Mouse (Mus musculus): ENCODE results near the gene Paqr8.
"Not testable (repeated sequence)": the region's sequence is repeated elsewhere in the genome, so short reads cannot be mapped to it uniquely, and the experiment has no call there.

The Paqr8 gene

DNA sequence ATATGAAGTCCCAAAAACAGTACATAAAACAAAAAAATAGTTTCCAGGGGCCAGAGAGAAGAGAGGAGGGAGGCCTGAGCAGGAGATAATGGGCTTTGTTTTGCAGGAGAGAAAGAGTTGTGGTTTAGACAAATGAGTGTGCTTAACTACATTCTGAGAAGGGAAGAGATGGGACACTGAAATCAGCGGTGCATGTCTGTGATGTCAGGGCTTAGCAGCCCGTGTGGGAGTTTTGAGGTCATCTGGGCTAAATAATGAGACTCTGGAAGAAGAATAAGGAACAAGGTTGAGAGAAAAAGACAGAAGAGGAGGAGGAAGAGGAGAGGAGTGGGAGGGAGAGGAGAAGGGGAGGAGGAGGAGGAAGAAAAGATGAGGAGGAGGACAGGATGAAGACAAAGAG, 21.7 kb downstream of the Paqr8 start:
- DNase-seq (ENCODE audit: low spot score in 2 of 2) = no peak

DNA sequence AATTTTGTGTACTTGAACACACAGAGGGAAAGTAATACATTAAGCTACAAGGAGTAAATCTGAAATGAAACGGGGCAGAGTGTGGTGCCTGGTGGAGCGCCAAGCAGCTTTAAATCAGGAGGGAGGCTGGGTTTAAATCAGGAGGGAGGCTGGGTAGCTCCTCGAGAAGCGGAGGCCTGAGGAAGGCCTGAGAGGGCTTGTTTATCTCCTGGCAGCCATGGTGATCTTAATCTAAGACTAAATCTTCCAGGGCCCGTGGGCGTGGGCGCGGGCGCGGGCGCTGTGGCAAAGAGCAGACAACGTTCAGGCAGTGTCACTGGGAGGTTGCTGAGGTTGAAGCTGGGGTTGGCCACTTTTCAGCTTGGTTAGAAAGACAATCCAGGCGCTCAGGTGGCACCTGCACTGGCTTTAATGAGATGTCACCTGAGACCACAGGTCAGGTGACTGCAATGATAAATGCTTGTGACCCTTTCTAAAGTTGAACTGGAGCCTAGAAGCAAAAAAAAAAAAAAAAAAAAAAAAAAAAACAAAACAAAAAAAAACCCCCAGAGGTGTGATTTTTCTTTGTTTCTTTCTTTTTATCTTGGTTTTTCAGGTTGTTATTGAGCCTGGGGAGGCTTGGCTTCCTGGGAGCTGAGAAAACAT, 22.2 kb downstream of the Paqr8 start:
- no peak for DNase-seq (ENCODE audit: low spot score in 2 of 2)

DNA sequence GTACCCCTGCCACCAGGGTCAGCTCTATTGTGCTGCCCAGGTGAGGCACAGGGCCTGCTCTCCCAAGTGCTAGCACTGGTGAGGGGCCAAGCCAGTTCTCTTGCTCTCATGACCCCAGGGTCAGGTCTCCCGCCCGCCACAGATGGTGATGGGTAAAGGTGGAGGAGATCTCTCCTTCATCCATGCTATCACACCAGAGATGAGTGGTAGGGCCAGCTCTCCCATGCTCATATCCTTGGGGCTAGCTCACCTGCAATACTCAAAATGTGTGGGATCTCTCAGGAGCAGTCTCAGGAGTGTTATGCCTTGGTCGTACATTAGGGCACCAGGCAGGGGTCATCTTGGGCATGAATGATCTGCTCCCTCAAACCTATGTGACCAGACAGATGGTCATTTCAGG, 24.4 kb downstream of the Paqr8 start:
- DNase-seq (ENCODE audit: low spot score in 2 of 2) = no peak

DNA sequence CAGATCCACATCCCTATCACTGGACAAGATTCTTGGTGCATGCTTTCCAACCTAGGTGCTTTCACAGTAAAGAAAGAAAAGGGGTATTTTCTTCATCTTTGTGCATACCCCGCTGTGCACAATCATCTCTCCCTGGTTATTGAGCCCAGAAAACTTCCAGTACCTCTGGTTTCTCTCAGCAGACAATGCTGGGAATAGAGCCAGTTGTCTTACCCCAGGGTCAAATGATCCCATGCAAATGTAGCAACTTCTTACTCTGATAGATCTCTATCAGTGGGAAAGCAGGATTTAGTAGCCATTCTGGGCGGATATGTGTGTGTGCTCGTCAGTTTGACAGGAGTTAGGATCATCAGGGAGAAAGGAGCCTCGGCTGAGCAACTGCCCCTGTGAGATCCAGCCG, 25.2 kb downstream of the Paqr8 start:
- DNase-seq (ENCODE audit: low spot score in 2 of 2) = no peak

DNA sequence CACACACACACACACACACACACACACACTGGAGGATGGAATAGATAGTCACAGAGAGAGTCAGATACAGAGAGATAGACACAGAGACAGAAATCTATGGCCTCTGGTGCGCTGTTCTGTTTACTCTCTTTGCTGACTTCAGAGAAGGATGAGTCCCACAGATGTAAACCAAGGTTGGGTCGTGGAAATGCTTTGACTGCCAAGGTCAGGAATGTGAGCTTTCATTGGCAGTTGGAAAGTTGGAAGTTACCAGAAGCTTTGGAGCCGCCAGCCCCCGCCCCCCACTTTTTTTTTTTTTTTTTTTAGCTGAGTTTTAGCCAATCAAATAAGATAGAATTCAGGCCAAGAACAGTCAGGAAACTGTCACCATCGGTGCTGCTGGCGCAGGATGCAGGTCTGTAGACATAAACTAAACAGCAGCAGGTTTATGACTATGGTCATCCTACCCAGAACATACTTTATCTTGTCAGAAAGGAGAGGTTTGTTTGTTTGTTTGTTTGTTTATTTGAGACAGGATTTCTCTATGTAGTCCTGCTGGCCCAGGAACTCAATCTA, 27.2 kb downstream of the Paqr8 start:
- no peak for DNase-seq (ENCODE audit: low spot score in 2 of 2)

DNA sequence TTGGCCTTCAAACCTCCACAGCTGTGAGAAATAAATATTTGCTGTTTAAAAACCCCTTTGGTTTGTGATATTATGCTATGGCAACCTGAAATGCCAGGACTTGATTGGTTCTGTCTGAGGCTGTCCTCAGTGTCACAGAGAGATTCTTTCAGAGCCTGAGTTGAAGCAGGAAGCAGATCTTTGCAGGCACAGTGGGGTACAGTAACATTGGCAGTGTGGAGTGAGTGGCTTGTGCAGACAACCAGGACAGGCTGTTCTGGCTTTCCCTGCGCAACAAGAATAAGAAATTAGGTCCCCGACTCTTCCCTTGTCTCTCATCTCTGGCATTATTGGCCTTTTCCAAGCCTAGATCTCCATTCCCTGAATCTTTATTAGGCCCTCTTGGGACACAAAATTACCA, 29.3 kb downstream of the Paqr8 start:
- no peak for DNase-seq (ENCODE audit: low spot score in 2 of 2)

DNA sequence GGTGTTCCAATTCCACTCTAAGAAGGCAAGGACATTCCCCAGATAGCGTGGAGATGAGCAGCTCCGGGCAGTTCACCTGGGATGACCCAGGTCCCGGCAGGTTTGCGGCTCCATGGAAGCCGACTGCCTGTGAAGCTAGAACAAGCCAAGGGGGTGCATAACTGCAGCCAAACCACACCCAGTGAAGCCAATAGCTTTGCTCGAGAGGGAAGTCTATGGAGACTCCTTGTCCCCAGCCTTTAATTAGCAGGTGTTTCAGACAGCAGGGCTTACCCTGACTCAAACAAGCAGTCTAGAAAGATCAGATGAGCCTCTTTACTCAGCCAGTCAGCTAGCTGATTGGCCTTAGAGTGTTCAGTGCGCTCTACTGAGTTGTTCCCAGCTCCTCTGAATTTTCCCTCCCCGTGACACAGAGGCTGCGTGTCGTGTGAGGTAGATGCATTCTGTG, 30.7 kb downstream of the Paqr8 start:
- DNase-seq (ENCODE audit: low spot score in 2 of 2) = no peak

DNA sequence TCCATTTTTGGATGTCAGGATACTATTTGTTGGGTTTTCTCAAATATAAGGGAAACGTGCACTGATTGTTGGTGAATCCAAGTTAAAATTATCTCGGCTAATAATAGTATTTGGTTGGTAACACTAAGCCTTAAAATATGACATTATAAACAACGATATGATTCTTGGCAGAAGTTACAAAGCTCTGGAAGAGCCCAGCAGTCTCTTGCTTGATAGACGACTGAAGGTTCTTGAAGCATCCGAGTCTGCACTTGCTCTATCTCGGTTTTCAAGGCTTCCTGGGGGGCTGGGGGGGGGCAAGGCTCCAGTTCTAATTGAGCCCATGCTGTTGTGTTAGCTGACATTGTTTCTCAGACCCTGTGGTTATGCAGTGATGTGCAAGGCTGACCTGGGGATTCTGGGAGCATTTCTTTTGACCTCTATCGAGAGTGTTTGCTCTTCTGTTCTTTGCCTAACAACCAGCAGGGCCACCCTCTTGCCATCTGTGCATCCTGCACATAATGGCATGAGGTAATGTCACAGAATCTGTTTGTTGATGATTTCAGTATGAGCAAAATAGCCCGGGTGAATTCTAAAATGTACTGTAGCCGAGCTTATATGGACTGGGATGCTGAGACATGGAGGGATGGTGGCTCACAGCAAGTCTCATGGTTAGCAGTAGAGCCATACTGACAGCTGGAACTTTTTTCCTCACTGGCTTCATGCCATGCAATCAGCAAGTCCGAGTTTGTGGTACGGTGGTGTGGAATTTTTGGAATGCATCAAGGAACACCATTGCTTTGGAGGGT, 32.4 kb downstream of the Paqr8 start:
- no peak for DNase-seq (ENCODE audit: low spot score in 2 of 2)

DNA sequence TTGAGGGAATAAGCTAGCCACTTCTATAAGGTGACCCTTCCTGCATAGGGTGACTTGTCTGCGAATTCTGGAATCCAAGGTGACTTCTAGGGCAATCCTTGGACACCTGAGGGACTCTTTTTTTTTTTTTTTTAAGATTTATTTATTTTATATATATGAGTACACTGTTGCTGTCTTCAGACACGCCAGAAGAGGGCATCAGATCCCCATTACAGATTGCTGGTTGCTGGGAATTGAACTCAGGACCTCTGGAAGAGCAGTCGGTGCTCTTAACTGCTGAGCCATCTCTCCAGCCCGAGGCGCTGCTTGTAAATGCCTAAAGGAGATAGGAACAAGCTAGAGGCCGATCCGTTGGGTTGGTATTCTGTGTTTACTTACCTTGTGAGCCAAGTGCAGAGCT, 34.9 kb downstream of the Paqr8 start:
- not testable (repeated sequence) for DNase-seq (ENCODE audit: low spot score in 2 of 2)

DNA sequence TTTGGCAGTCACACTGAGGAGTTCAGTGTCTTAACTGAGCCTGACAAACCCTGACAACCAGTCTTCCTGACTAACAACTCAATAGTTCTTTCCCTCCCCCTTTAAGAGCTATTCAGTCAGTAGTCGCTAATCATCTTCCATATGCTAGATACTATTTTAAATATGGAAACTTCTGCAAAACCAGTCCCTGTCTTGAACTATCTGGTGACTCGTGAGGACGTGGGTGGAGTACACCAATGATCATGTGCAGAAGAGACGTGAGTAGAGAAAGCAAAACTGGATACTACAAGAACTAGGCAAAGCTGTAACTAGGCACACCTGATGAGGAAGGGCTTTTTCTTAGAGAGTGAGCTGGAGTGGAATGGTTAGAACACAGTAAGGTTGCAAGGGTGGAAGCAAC, 35.5 kb downstream of the Paqr8 start:
- DNase-seq (ENCODE audit: low spot score in 2 of 2) = no peak

DNA sequence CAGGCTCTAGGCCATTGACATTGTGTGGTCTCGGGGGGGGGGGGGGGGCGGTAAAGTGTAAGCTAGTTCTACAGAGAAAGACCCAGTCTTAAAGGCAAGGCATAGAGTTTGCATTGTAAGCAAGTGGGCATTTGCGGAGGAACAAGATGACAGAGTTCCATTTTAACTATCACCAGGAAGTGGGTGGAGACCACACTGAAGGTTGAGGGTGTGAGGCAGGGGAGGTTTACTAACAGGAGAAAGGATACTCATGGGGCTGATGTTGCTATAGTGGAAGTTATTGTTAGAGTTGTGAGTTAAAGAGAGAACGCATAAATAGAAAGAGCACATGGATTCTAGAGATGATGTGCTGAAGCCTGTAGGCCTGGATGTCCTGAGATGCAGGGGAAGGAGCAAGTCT, 36.0 kb downstream of the Paqr8 start:
- DNase-seq (ENCODE audit: low spot score in 2 of 2) = no peak

DNA sequence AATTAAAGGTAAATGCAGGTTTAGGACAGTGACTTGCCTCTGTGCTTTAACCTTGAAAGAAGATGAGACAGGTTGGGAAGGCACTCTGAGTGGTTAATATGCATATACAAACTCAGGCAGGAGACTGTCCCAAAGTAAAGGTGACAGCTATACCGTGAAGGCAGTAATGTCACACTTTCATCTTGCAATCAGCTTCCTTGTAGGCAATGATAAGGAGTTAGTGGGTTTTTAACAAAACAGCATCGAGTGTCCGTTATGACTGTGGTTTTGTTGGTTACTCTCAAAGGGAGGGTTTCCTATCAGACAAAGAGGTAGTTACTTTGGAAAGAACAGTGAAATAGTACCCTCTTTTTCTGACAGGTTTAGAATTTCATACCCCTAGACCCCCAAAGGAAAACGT, 38.1 kb downstream of the Paqr8 start:
- DNase-seq (ENCODE audit: low spot score in 2 of 2) = no peak

DNA sequence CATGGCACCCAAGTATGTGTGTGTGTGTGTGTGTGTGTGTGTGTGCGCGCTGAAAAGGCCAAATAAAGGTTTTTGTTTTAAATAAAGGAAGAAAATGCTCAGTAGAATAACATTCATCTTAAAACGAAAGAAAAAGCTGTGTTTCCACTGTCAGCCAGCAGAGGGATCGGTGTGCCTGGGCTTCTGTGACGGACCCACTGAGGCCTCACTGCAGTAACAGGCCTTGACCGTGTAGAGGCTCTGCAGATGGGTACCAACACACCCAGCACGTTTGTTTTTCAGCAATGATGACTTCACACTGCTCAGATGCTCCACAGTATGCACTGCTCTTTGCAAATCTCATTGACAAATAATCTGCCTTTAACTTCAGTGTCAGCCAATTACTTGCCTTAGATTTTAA, 43.1 kb downstream of the Paqr8 start:
- peak; percentile 32 to 64 for DNase-seq (ENCODE audit: low spot score in 2 of 2)

DNA sequence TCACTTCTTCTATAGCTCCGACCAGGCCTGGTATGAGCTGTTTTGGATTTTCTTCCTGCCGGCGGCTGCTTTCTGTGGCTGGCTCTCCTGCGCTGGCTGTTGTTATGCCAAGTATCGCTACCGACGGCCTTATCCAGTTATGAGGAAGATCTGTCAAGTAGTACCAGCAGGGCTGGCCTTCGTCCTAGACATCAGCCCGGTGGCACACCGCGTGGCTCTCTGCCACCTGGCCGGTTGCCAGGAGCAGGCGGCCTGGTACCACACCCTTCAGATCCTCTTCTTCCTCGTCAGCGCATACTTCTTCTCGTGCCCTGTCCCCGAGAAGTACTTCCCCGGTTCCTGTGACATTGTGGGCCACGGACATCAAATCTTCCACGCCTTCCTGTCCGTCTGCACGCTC, 44.7 kb downstream of the Paqr8 start:
- no peak for DNase-seq (ENCODE audit: low spot score in 2 of 2)

DNA sequence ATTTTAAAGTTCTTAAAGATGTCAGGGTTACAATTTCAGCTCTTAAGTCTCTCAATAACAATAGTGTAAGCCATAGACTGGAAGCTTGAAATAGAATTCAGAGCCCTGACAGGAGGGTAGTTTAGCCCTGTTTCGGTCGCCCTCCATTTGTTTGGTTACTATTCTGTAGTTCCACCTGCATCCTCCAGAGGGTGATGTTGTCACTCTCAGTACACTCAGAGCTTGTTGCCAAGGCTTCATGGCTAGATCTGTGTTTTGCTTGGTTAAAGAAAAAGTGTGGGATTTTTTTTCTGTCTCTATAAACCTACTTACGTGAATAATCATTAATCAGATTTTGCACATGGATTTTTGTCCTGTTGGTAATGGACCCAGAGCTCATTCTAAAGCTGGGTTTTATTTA, 48.6 kb downstream of the Paqr8 start:
- no peak for DNase-seq (ENCODE audit: low spot score in 2 of 2)

DNA sequence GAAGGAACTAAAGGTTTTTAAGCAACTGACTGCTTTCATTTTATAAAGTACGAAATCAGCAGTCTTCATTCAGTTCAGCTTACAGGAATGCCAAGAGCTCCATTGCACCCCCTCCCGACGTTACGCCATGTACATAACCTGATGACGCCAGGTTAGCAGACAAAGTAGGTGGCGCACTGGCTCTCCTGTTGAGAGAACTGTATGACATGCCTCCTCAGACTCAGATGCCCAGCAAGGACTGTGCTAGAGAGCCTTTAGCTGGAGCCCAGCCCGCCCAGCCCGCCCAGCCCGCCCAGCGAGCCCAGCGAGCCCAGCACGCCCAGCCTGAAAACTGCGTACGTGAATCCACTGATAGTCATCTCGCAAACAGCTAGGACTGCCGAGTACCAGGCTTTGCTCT, 49.7 kb downstream of the Paqr8 start:
- no peak for DNase-seq (ENCODE audit: low spot score in 2 of 2)

DNA sequence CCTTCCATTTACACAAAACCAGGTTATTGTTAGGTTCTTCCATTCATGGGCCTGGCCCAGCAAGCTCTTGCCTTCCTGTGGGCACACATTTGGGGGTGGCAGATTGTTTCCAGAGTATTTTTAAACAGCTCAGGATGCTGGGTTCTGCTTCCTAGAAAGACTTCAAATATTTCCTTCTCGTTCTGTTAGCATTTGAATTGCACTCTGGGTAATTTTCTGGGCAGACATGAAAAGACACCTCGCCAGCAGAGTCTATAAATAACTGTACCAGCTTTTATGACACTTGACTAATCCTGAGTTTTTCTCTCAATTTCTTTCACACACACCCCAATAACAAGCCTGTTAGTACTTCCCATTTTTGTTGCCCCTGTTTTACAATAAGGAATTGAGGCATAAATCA, 50.9 kb downstream of the Paqr8 start:
- DNase-seq (ENCODE audit: low spot score in 2 of 2) = no peak

DNA sequence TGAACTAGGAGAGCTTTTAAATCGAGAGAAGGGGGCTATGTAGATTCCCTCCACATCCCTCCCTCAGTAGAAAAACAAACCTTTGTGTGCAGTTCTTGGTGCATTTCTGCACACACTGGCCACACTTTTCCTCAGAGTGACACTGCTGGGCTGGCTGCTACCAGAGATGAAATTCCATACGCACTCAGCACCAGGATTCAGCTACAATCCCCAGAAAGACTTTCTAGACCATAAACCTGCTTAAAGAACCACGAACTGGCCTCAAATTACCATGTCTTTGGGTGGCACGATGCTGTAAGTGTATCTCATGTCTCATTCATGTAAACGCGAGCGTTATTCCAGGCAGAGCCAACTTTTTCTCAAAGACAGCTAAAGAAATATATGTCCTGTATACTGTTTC, 51.5 kb downstream of the Paqr8 start:
- DNase-seq (ENCODE audit: low spot score in 2 of 2) = no peak

DNA sequence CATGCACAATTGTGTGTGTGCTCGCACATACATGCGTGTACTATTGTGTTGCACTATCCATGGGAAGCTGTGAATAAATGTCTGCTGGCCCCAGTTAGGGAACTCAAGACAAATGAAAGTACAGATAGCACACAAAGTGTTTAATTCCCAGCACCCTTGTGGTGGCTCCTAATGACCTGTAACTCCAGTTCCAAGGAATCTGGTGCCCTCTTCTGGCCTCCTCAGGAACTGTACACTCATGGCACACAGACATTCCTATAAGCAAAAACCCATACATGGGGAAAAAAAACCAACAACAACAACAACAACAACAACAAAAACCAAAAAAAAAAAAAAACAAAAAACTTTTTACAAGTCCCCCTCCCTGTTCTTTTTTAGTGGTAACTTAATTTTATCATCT, 52.6 kb downstream of the Paqr8 start:
- DNase-seq (ENCODE audit: low spot score in 2 of 2) = no peak

DNA sequence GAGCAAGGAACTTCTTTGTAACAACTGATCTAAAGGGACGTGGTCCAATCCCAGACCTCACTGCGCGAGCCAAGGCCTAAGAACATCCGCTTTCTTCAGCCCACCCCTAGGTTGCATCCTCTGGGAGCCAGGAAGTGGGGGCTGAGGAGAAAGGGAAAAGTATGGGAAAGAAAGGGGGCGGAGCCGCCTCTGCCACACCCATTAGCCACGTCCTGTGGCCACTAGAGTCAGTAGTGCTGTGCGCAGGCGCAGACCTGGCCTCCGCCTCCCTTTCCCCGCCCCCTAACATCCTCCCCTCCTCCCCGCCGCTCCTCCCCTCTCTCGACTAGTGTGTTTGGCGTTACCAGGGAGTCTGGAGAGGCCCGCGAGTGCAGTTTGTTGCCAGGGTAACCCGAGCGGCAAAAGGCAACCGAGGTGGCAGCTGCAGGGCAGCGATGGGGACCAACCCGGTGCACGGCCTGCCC, 60.9 kb downstream of the Paqr8 start, which contains the start of gene Efhc1:
Gene Efhc1 (plus strand): TSS at position 327 of the 464 bp plus-strand sequence.
- DNase-seq (ENCODE audit: low spot score in 2 of 2) = peak; percentile 87 to 88

DNA sequence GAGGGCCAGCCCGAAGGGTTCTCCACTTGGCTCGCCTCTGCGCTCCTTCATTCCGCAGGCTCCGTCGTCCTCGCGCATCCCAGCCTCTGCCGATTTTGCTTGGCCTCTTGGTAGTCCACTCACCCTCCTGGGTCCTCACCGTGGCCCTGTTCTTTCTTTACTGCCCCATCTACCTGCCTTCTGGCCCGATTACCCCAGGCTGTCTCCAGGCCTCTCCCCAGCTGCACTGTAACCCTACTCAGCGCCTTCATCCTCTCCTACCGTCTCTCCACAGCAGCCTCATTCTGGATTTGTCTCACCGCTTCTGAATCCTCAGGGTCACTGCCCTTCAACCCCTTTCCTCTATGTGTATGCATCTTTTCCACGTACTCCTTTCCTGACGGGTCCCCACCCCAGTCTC, 61.4 kb downstream of the Paqr8 start:
- DNase-seq (ENCODE audit: low spot score in 2 of 2) = no peak

DNA sequence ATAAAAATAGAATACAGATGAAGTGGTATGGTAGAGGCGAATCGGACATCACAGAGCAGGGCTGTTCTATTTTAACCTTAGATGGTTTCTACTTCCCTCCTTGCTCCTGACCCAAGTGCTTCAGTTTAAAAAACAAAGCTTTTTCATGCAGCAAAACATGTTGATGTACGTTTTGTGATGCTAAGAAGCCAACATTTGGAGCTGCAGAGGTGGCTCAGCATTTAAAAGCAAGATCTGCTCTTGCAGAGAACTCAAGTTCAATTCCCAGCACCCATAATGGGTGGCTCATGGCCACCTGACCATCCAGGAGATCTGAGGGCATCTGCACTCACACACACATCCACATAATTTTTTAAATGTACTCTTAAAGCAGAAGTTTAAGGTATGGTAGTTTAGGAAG, 64.5 kb downstream of the Paqr8 start:
- DNase-seq (ENCODE audit: low spot score in 2 of 2) = no peak

DNA sequence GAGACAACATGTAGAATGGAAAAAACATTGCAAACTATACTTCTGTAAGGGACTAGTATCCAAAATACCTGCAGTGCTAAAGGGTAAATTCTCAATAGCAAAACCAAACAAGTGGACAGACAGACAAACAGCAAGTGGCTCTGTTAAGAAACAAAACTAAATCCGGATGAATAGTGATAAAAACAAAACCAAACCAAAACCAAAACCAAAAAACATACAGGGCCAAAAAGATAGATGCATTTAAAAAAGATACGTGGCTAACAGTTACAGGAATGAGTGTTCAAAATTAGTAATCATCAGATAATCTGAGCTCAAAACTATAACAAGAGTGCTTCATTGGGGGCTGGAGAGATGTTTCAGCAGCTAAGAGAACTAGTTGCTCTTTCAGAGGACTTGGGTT, 79.2 kb downstream of the Paqr8 start:
- DNase-seq (ENCODE audit: low spot score in 2 of 2) = no peak

All from frontal cortex, postnatal 25 days (tissue).